ENCODE assay signal across 13 mouse cellular contexts in the genomic region with DNA sequence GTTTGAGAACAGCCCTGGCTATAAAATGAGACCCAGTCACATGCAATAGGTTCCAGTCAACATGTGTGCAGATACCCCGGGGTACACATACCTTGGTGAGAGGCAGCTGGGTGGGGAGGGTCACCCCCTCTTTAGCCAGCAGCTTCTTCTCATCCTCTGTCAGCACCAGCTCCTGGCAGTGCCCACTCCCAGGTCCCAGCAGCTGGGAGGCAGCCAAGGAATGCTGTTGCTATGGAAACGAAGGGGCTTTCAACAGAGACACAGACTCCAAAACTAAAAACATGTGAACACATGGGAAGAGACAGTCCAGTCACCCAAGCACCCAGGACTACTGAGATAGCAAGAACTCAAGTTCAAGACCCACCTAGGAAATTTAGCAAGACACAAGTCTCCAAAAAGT. TPM values are rescaled to one million over a fixed set of nuclear protein-coding genes. Genes with fewer than 3 reads are reported as not detected.
DNase-seq lines count a peak whose midpoint lies in the region; ATAC-seq and TF ChIP-seq lines count a peak whose summit lies in the region.
"Had no signal": no experiment of that assay in that cellular context is flagged by ENCODE, and none has a peak within 500 bp of the region (broad histone marks: within the 10 kb centered on the region; RNA-seq: fewer than 3 reads in every experiment).

No protein-coding gene starts in this region.

- peaks cover 5% of the 10 kb centered on the region; the same call in 1 of the 2 replicates for H3K27me3 ChIP-seq in heart, embryonic 12.5 days (replicated peaks)
- peaks cover 3% of the 10 kb centered on the region for H3K27me3 ChIP-seq in heart, embryonic 11.5 days (ENCODE audit: control insufficient read depth, insufficient read depth, low read length)
- 0 out of 2 replicates have a peak, but pooled peaks cover 4% of the 10 kb centered on the region for H3K27me3 ChIP-seq in neural tube, embryonic 13.5 days
- no peaks in the 10 kb centered on the region for H3K27me3 ChIP-seq in hindbrain, embryonic 14.5 days (ENCODE audit: control insufficient read depth, insufficient read depth, low read length)

- 39% methylated on average over 2 of the region's 2 CpGs for WGBS in heart, embryonic 12.5 days
- 43% methylated on average over 2 of the region's 2 CpGs for WGBS in heart, embryonic 11.5 days (ENCODE audit: insufficient replicate concordance)
- WGBS in neural tube, embryonic 13.5 days: 70% methylated on average over 2 of the region's 2 CpGs
- WGBS in hindbrain, embryonic 14.5 days: 64% methylated on average over 2 of the region's 2 CpGs
- WGBS in lung, adult 2 months: 48% methylated on average over 2 of the region's 2 CpGs

- no peak for DNase-seq in neural tube, embryonic 10.5 days (ENCODE audit: extremely low spot score, low spot score)
- DNase-seq in hindbrain, embryonic 14.5 days (ENCODE audit: low spot score): peak; percentile 75
- DNase-seq in retina, embryonic 14.5 days (ENCODE audit: low spot score): peak; percentile 62
- DNase-seq in lung, adult 2 months: no peak
- DNase-seq: kidney, postnatal 25 days; thymus, adult 18-20 months had no signal

- peak; percentile 22; the same call in 1 of the 2 replicates for ATAC-seq in heart, embryonic 12.5 days (ENCODE audit: insufficient number of reproducible peaks, low FRiP score)
- ATAC-seq in heart, embryonic 11.5 days (replicated peaks; ENCODE audit: insufficient number of reproducible peaks, low FRiP score, low TSS enrichment): no peak
- no peak for ATAC-seq in neural tube, embryonic 13.5 days (ENCODE audit: low read depth)
- peak; percentile 9; the same call in 1 of the 2 replicates for ATAC-seq in hindbrain, embryonic 14.5 days (ENCODE audit: low FRiP score)
- no peak for ATAC-seq in megakaryocyte progenitor cell, adult 5-6 weeks (replicated peaks; ENCODE audit: poor library complexity)

- H3K36me3 ChIP-seq in heart, embryonic 12.5 days: no peaks in the 10 kb centered on the region
- no peaks in the 10 kb centered on the region for H3K36me3 ChIP-seq in heart, embryonic 11.5 days (ENCODE audit: control insufficient read depth, insufficient read depth, low read length)
- no peaks in the 10 kb centered on the region for H3K36me3 ChIP-seq in neural tube, embryonic 13.5 days
- no peaks in the 10 kb centered on the region for H3K36me3 ChIP-seq in hindbrain, embryonic 14.5 days (replicated peaks; ENCODE audit: control insufficient read depth, insufficient read depth)
- H3K36me3 ChIP-seq: limb, embryonic 15.5 days had no signal

- no peak overlapping the region for H3K4me3 ChIP-seq in heart, embryonic 12.5 days
- H3K4me3 ChIP-seq in heart, embryonic 11.5 days (ENCODE audit: low read depth, low read length): no peak overlapping the region
- no peak overlapping the region for H3K4me3 ChIP-seq in neural tube, embryonic 13.5 days
- H3K4me3 ChIP-seq in hindbrain, embryonic 14.5 days (replicated peaks; ENCODE audit: low read length): no peak overlapping the region
- no peak overlapping the region for H3K4me3 ChIP-seq in lung, adult 2 months (replicated peaks; ENCODE audit: extremely low read depth, low read depth, low read length)
- H3K4me3 ChIP-seq: erythroblast, embryonic 14.5 days; limb, embryonic 15.5 days; megakaryocyte, embryonic 14.5 days had no signal

- H3K9ac ChIP-seq in heart, embryonic 12.5 days: no peak overlapping the region
- no peak overlapping the region for H3K9ac ChIP-seq in heart, embryonic 11.5 days (ENCODE audit: low read depth, low read length)
- H3K9ac ChIP-seq in neural tube, embryonic 13.5 days: peak overlapping the region; percentile 26; the same call in 1 of the 2 replicates
- H3K9ac ChIP-seq in hindbrain, embryonic 14.5 days: no peak overlapping the region
- H3K9ac ChIP-seq: limb, embryonic 15.5 days had no signal

- TF ChIP-seq POLR2A in lung, adult 2 months (IDR thresholded peaks at IDR 0.05; ENCODE audit: borderline replicate concordance, extremely low read depth, low read depth, low read length): no peak

- no peak for TF ChIP-seq CTCF in lung, adult 2 months (IDR thresholded peaks at IDR 0.05; ENCODE audit: insufficient read depth, low read length)

- no peaks in the 10 kb centered on the region for H3K9me3 ChIP-seq in heart, embryonic 12.5 days (replicated peaks)
- no peaks in the 10 kb centered on the region for H3K9me3 ChIP-seq in heart, embryonic 11.5 days (replicated peaks; ENCODE audit: control insufficient read depth, low read length)
- H3K9me3 ChIP-seq in neural tube, embryonic 13.5 days: no peaks in the 10 kb centered on the region
- no peaks in the 10 kb centered on the region for H3K9me3 ChIP-seq in hindbrain, embryonic 14.5 days (ENCODE audit: control insufficient read depth, low read length)
- H3K9me3 ChIP-seq: limb, embryonic 15.5 days had no signal

- H3K4me2 ChIP-seq in heart, embryonic 12.5 days: no peak overlapping the region
- H3K4me2 ChIP-seq in heart, embryonic 11.5 days: no peak overlapping the region
- no peak overlapping the region for H3K4me2 ChIP-seq in neural tube, embryonic 13.5 days
- no peak overlapping the region for H3K4me2 ChIP-seq in hindbrain, embryonic 14.5 days (replicated peaks)
- H3K4me2 ChIP-seq: limb, embryonic 15.5 days had no signal

- H3K4me1 ChIP-seq in heart, embryonic 12.5 days (replicated peaks): peaks cover 17% of the 10 kb centered on the region
- peaks cover 11% of the 10 kb centered on the region for H3K4me1 ChIP-seq in heart, embryonic 11.5 days (ENCODE audit: control insufficient read depth, insufficient read depth, low read length)
- H3K4me1 ChIP-seq in neural tube, embryonic 13.5 days (replicated peaks): peaks cover 8% of the 10 kb centered on the region
- no peaks in the 10 kb centered on the region for H3K4me1 ChIP-seq in hindbrain, embryonic 14.5 days (replicated peaks; ENCODE audit: control insufficient read depth, insufficient read depth, low read length)
- no peaks in the 10 kb centered on the region for H3K4me1 ChIP-seq in lung, adult 2 months (ENCODE audit: control insufficient read depth, insufficient read depth, low read length)

- H3K27ac ChIP-seq in heart, embryonic 12.5 days (ENCODE audit: poor library complexity, severe bottlenecking): no peak overlapping the region
- H3K27ac ChIP-seq in heart, embryonic 11.5 days (ENCODE audit: low read depth, low read length): no peak overlapping the region
- H3K27ac ChIP-seq in neural tube, embryonic 13.5 days (replicated peaks): no peak overlapping the region
- H3K27ac ChIP-seq in hindbrain, embryonic 14.5 days: no peak overlapping the region
- H3K27ac ChIP-seq: limb, embryonic 15.5 days had no signal

RNA-seq across cellular contexts. Expression of a gene that starts 9.5 kb away (rescaled TPM):
- polyA plus RNA-seq in heart, embryonic 12.5 days (2016; fragmentation: Nextera tagmentation; extraction: Ambion mirVana): 0.31 and 0.47 TPM in 2 replicates
- polyA plus RNA-seq in heart, embryonic 11.5 days (2014; fragmentation: Nextera tagmentation; extraction: Ambion mirVana): 0.37 and 1.0 TPM in 2 replicates
- 0.27 and 0.90 TPM in 2 replicates for polyA plus RNA-seq in neural tube, embryonic 13.5 days (2015; fragmentation: Nextera tagmentation; extraction: Ambion mirVana)
- 0.09 and 0.32 TPM in 2 replicates for polyA plus RNA-seq in hindbrain, embryonic 14.5 days (2014; fragmentation: Nextera tagmentation; extraction: Ambion mirVana)
- 0.15 and 0.47 TPM in 2 replicates for polyA plus RNA-seq in lung, adult 2 months (2012; rRNA removed)
- 0.54 and 0.88 TPM in 2 replicates for total RNA-seq in megakaryocyte progenitor cell, adult 5-6 weeks (2015)
- total RNA-seq in megakaryocyte progenitor cell, adult 5-6 weeks (2017): 0.30 and 0.58 TPM in 2 replicates

RNA-seq across cellular contexts. Expression of a gene that starts 16.5 kb away (rescaled TPM):
- 161 and 165 TPM in 2 replicates for polyA plus RNA-seq in heart, embryonic 12.5 days (2016; fragmentation: Nextera tagmentation; extraction: Ambion mirVana)
- polyA plus RNA-seq in heart, embryonic 11.5 days (2014; fragmentation: Nextera tagmentation; extraction: Ambion mirVana): 153 and 154 TPM in 2 replicates
- 217 and 244 TPM in 2 replicates for polyA plus RNA-seq in neural tube, embryonic 13.5 days (2015; fragmentation: Nextera tagmentation; extraction: Ambion mirVana)
- polyA plus RNA-seq in hindbrain, embryonic 14.5 days (2014; fragmentation: Nextera tagmentation; extraction: Ambion mirVana): 222 and 230 TPM in 2 replicates
- 147 and 176 TPM in 2 replicates for polyA plus RNA-seq in lung, adult 2 months (2012; rRNA removed)
- 34.4 and 42.5 TPM in 2 replicates for total RNA-seq in megakaryocyte progenitor cell, adult 5-6 weeks (2015)
- 50.1 and 54.9 TPM in 2 replicates for total RNA-seq in megakaryocyte progenitor cell, adult 5-6 weeks (2017)

RNA-seq across cellular contexts. Expression of a gene that starts 19.4 kb away (rescaled TPM):
- polyA plus RNA-seq in heart, embryonic 12.5 days (2016; fragmentation: Nextera tagmentation; extraction: Ambion mirVana): 35.5 and 36.6 TPM in 2 replicates
- 30.9 and 31.1 TPM in 2 replicates for polyA plus RNA-seq in heart, embryonic 11.5 days (2014; fragmentation: Nextera tagmentation; extraction: Ambion mirVana)
- polyA plus RNA-seq in neural tube, embryonic 13.5 days (2015; fragmentation: Nextera tagmentation; extraction: Ambion mirVana): 47.4 and 48.4 TPM in 2 replicates
- 35.9 and 37.2 TPM in 2 replicates for polyA plus RNA-seq in hindbrain, embryonic 14.5 days (2014; fragmentation: Nextera tagmentation; extraction: Ambion mirVana)
- polyA plus RNA-seq in lung, adult 2 months (2012; rRNA removed): 31.7 and 59.6 TPM in 2 replicates
- 12.7 and 15.6 TPM in 2 replicates for total RNA-seq in megakaryocyte progenitor cell, adult 5-6 weeks (2015)
- 28.0 and 28.7 TPM in 2 replicates for total RNA-seq in megakaryocyte progenitor cell, adult 5-6 weeks (2017)

RNA-seq across cellular contexts. Expression of a gene that starts 29.2 kb away (rescaled TPM):
- polyA plus RNA-seq in heart, embryonic 12.5 days (2016; fragmentation: Nextera tagmentation; extraction: Ambion mirVana): 152 and 154 TPM in 2 replicates
- 130 and 159 TPM in 2 replicates for polyA plus RNA-seq in heart, embryonic 11.5 days (2014; fragmentation: Nextera tagmentation; extraction: Ambion mirVana)
- polyA plus RNA-seq in neural tube, embryonic 13.5 days (2015; fragmentation: Nextera tagmentation; extraction: Ambion mirVana): 283 and 286 TPM in 2 replicates
- 260 and 276 TPM in 2 replicates for polyA plus RNA-seq in hindbrain, embryonic 14.5 days (2014; fragmentation: Nextera tagmentation; extraction: Ambion mirVana)
- polyA plus RNA-seq in lung, adult 2 months (2012; rRNA removed): 182 and 183 TPM in 2 replicates
- total RNA-seq in megakaryocyte progenitor cell, adult 5-6 weeks (2015): 27.0 and 37.6 TPM in 2 replicates
- total RNA-seq in megakaryocyte progenitor cell, adult 5-6 weeks (2017): 31.1 and 31.7 TPM in 2 replicates

RNA-seq across cellular contexts. Expression of a gene that starts 45.8 kb away (rescaled TPM):
- polyA plus RNA-seq in heart, embryonic 12.5 days (2016; fragmentation: Nextera tagmentation; extraction: Ambion mirVana): 24.7 and 24.8 TPM in 2 replicates
- polyA plus RNA-seq in heart, embryonic 11.5 days (2014; fragmentation: Nextera tagmentation; extraction: Ambion mirVana): 10.6 and 10.8 TPM in 2 replicates
- 12.2 and 14.9 TPM in 2 replicates for polyA plus RNA-seq in neural tube, embryonic 13.5 days (2015; fragmentation: Nextera tagmentation; extraction: Ambion mirVana)
- 12.4 and 14.4 TPM in 2 replicates for polyA plus RNA-seq in hindbrain, embryonic 14.5 days (2014; fragmentation: Nextera tagmentation; extraction: Ambion mirVana)
- polyA plus RNA-seq in lung, adult 2 months (2012; rRNA removed): 66.7 and 83.6 TPM in 2 replicates
- 17.4 and 18.9 TPM in 2 replicates for total RNA-seq in megakaryocyte progenitor cell, adult 5-6 weeks (2015)
- total RNA-seq in megakaryocyte progenitor cell, adult 5-6 weeks (2017): 7.7 and 8.6 TPM in 2 replicates

Comparison
In these comparisons a context has a peak if more than half of its experiments do, and no peak if none do; other contexts are left out.
1. ATAC-seq: peak in heart, embryonic 12.5 days (single experiment) and hindbrain, embryonic 14.5 days (single experiment); none in heart, embryonic 11.5 days (single experiment), neural tube, embryonic 13.5 days (single experiment) and megakaryocyte progenitor cell, adult 5-6 weeks (single experiment).
2. DNase-seq: peak in hindbrain, embryonic 14.5 days (single experiment) and retina, embryonic 14.5 days (single experiment); none in neural tube, embryonic 10.5 days (single experiment) and lung, adult 2 months (single experiment).